Comparison of ENCODE assay signal across 7 mouse cellular contexts in the genomic region with DNA sequence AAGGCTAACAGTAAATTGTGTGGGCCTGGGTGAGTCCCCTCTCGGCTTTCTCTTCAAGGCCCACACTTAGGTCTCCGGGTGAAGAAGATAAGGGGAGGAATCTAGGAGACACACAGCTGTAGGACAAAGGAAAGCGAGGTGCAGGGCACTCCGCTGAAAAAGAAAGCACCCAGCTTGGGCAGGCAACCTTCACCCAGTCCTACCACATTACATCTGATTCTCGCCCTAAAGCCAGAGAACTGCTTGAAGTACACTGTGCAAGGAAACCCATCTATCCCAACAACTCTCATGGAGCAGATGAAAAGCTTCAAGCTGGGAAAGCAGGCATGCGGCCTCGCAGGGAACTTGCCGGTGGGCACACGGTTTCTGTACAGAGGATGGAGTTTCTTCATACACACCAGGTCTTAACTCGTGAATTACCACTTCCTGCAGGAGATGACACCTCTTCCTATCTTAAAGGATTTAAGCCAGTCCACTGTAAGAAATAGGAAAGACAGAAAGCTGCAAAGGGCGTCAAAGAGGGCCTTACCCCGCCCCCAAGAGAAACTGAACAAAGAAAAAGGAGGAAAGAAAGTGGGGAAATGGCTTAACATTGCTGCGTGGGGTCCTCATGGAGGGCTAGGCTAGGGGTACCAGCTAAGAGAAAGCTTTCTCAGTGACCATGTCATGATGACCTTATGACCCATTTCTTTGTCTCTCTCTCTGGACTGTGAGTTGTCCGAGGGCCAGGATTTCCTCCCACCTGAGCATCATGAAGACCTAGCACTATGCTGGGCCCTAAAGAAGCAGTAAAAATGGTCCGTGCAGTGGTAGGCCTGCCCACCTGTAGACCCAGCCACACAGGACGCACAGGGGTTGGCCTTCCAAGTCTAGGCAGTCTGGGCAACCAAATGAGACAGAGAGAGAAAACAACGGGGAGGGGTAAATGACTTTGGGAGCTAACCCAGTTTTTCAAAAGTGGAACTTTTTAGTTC. TPM values are rescaled to one million over a fixed set of nuclear protein-coding genes. Genes with fewer than 3 reads are reported as not detected.
DNase-seq lines count a peak whose midpoint lies in the region; ATAC-seq lines count a peak whose summit lies in the region.

No protein-coding gene starts in this region.

- no peaks in the 10 kb centered on the region for H3K27me3 ChIP-seq in forebrain, embryonic 12.5 days

- H3K9ac ChIP-seq in forebrain, embryonic 12.5 days, result peak overlapping the region; percentile 96

- peaks cover 40% of the 10 kb centered on the region for H3K4me1 ChIP-seq in forebrain, embryonic 12.5 days

- 48% methylated on average over 17 of the region's 17 CpGs for whole genome bisulfite sequencing in forebrain, embryonic 12.5 days

- peak overlapping the region; percentile 93 for H3K4me2 ChIP-seq in forebrain, embryonic 12.5 days

- peak overlapping the region; percentile 100 for H3K27ac ChIP-seq in forebrain, embryonic 12.5 days

- H3K9me3 ChIP-seq in forebrain, embryonic 12.5 days, result no peaks in the 10 kb centered on the region

- no peaks in the 10 kb centered on the region for H3K36me3 ChIP-seq in forebrain, embryonic 12.5 days (replicated peaks)

- DNase-seq in 3T3-L1 (ENCODE audit: low read depth, low spot score), result peak; percentile 35
- DNase-seq in 416B (ENCODE audit: low read depth), result peak; percentile 67
- DNase-seq in lung, postnatal 14 days, result peak; percentile 28
- no peak for DNase-seq in layer of hippocampus, adult 8-10 months (ENCODE audit: low spot score in 2 of 2)
- DNase-seq in layer of hippocampus, adult 18-20 months (ENCODE audit: low spot score in 2 of 2), result no peak

- H3K4me3 ChIP-seq in forebrain, embryonic 12.5 days (replicated peaks), result peak overlapping the region; percentile 82

- 0 out of 2 replicates have a peak, but pooled peaks have one; percentile 0 for ATAC-seq in forebrain, embryonic 12.5 days (ENCODE audit: low FRiP score)
- peak; percentile 1 for ATAC-seq in inflammation-experienced regulatory T-cells, adult 6 months

RNA-seq across cellular contexts. Expression of a gene that starts 1.1 kb away (rescaled TPM):
- polyA plus RNA-seq in forebrain, embryonic 12.5 days (2016; fragmentation: Nextera tagmentation; extraction: Ambion mirVana), result 44.9 and 55.5 TPM in 2 replicates
- 1 to 10 TPM in 2 of 3 experiments, under 1 TPM in 1; 0.15 to 2.8 (median 1.7) TPM for polyA plus RNA-seq in inflammation-experienced regulatory T-cells, adult 6 months (2017; shearing (Covaris generic))
- total RNA-seq in layer of hippocampus, adult 8-10 months (2022), result 100 to 1,000 TPM; 285 to 368 (median 321) TPM
- 100 to 1,000 TPM; 360 to 385 TPM for total RNA-seq in layer of hippocampus, adult 18-20 months (2021)

Comparison
In these comparisons a context has a peak if more than half of its experiments do, and no peak if none do; other contexts are left out.
1. DNase-seq: peak in 3T3-L1 (single experiment), 416B (single experiment) and lung, postnatal 14 days (single experiment); none in layer of hippocampus, adult 8-10 months (0 of 2) and layer of hippocampus, adult 18-20 months (0 of 2).